Mouse (Mus musculus) kidney, postnatal 10 days (tissue): ENCODE measurements at regions not wholly inside any gene's neighbourhood (a gene's known extent, or its start where the extent isn't known, plus 50 kb on each side); places are given as distances from the start of the nearest gene placed in this dataset.
A peak's percentile ranks its signal among the peaks of the same experiment; 100 is the strongest.

Experiments
- DNase-seq: peaks from one replicate; pipeline ENCODE4 v3.0.0; 2021; ENCODE audit warnings: mixed read lengths

- DNase-seq = peak; percentile 77
These were observed 289.2 kb upstream of the Rnaseh2b start for GRCm38 (mm10) chr14:62003013-62003781.

GRCm38 (mm10) chr14:62003797-62004196 is 288.6 kb upstream of the Rnaseh2b start:
- DNase-seq = no peak

GRCm38 (mm10) chr14:62008707-62009106 is 283.7 kb upstream of the Rnaseh2b start:
- DNase-seq = no peak

GRCm38 (mm10) chr14:62018804-62019203 is 273.6 kb upstream of the Rnaseh2b start:
- no peak for DNase-seq

- DNase-seq = no peak
These were observed 271.4 kb upstream of the Rnaseh2b start for GRCm38 (mm10) chr14:62020996-62021395.

GRCm38 (mm10) chr14:62022193-62022592 is 270.2 kb upstream of the Rnaseh2b start:
- no peak for DNase-seq

- peak; percentile 37 for DNase-seq
These were observed 269.4 kb upstream of the Rnaseh2b start for GRCm38 (mm10) chr14:62023022-62023421.

- DNase-seq = no peak
These were observed 264.6 kb upstream of the Rnaseh2b start for GRCm38 (mm10) chr14:62027751-62028279.

- no peak for DNase-seq
These were observed 262.3 kb upstream of the Rnaseh2b start for GRCm38 (mm10) chr14:62030059-62030458.

- DNase-seq = no peak
These were observed 258.7 kb upstream of the Rnaseh2b start for GRCm38 (mm10) chr14:62033661-62034060.

- DNase-seq = no peak
These were observed 257.7 kb upstream of the Rnaseh2b start for GRCm38 (mm10) chr14:62034664-62035063.

GRCm38 (mm10) chr14:62035416-62035815 is 257.0 kb upstream of the Rnaseh2b start:
- DNase-seq = no peak

GRCm38 (mm10) chr14:62037514-62037913 is 254.9 kb upstream of the Rnaseh2b start:
- DNase-seq = no peak

- DNase-seq = no peak
These were observed 254.5 kb upstream of the Rnaseh2b start for GRCm38 (mm10) chr14:62037917-62038316.

GRCm38 (mm10) chr14:62042305-62043116 is 249.9 kb upstream of the Rnaseh2b start:
- peak; percentile 86 for DNase-seq

GRCm38 (mm10) chr14:62043117-62043422 is 249.3 kb upstream of the Rnaseh2b start:
- DNase-seq = no peak

- no peak for DNase-seq
These were observed 241.4 kb upstream of the Rnaseh2b start for GRCm38 (mm10) chr14:62050941-62051340.

GRCm38 (mm10) chr14:62051923-62052322 is 240.5 kb upstream of the Rnaseh2b start:
- DNase-seq = no peak

GRCm38 (mm10) chr14:62053004-62053403 is 239.4 kb upstream of the Rnaseh2b start:
- DNase-seq = no peak

GRCm38 (mm10) chr14:62057096-62057495 is 235.3 kb upstream of the Rnaseh2b start:
- no peak for DNase-seq

GRCm38 (mm10) chr14:62058100-62058499 is 234.3 kb upstream of the Rnaseh2b start:
- no peak for DNase-seq

- DNase-seq = no peak
These were observed 221.2 kb upstream of the Rnaseh2b start for GRCm38 (mm10) chr14:62071140-62071539.

GRCm38 (mm10) chr14:62084047-62084446 is 208.3 kb upstream of the Rnaseh2b start:
- DNase-seq = peak; percentile 9

- DNase-seq = no peak
These were observed 204.2 kb upstream of the Rnaseh2b start for GRCm38 (mm10) chr14:62088174-62088573.
